8 mouse cellular contexts compared by ENCODE assay signal in genomic region chr17:31519344-31519945, GRCm38 (mm10). TPM values are rescaled to one million over a fixed set of nuclear protein-coding genes. Genes with fewer than 3 reads are reported as not detected.
DNase-seq lines count a peak whose midpoint lies in the region; ATAC-seq and TF ChIP-seq lines count a peak whose summit lies in the region.

No protein-coding gene starts in this region.

- H3K4me2 ChIP-seq in lung, embryonic 14.5 days, result peak overlapping the region; percentile 71
- H3K4me2 ChIP-seq in embryonic facial prominence, embryonic 13.5 days, result peak overlapping the region; percentile 73
- peak overlapping the region; percentile 77; the same call in 1 of the 2 replicates for H3K4me2 ChIP-seq in limb, embryonic 11.5 days (ENCODE audit: low read depth, severe bottlenecking)

- H3K9ac ChIP-seq in lung, embryonic 14.5 days, result no peak overlapping the region
- 0 out of 2 replicates have a peak overlapping the region, but pooled peaks have one; percentile 21 for H3K9ac ChIP-seq in embryonic facial prominence, embryonic 13.5 days
- H3K9ac ChIP-seq in limb, embryonic 11.5 days (ENCODE audit: low read length), result no peak overlapping the region

- peak; percentile 6; the same call in 1 of the 2 replicates for TF ChIP-seq CTCF in lung, embryonic 14.5 days (IDR thresholded peaks at IDR 0.05; ENCODE audit: low read depth)
- no peak for TF ChIP-seq CTCF in small intestine, adult 2 months (IDR thresholded peaks at IDR 0.05; ENCODE audit: extremely low read depth, insufficient read length, insufficient replicate concordance, low read depth, low read length)

- peak; percentile 66 for ATAC-seq in lung, embryonic 14.5 days (ENCODE audit: insufficient read depth)
- ATAC-seq in embryonic facial prominence, embryonic 13.5 days (ENCODE audit: insufficient number of reproducible peaks, insufficient read depth, low FRiP score, low TSS enrichment, low read depth), result peak; percentile 23; the same call in 1 of the 2 replicates
- ATAC-seq in limb, embryonic 11.5 days (ENCODE audit: insufficient number of reproducible peaks, low FRiP score, low TSS enrichment, low read depth), result peak; percentile 55; the same call in 1 of the 2 replicates

- 2% methylated on average over 7 of the region's 7 CpGs for WGBS in lung, embryonic 14.5 days
- WGBS in embryonic facial prominence, embryonic 13.5 days, result 3% methylated on average over 7 of the region's 7 CpGs
- WGBS in limb, embryonic 11.5 days, result 2% methylated on average over 7 of the region's 7 CpGs
- 2% methylated on average over 7 of the region's 7 CpGs for WGBS in small intestine, adult 2 months

- H3K36me3 ChIP-seq in lung, embryonic 14.5 days (ENCODE audit: insufficient read depth), result peaks cover 19% of the 10 kb centered on the region
- H3K36me3 ChIP-seq in embryonic facial prominence, embryonic 13.5 days, result peaks cover 13% of the 10 kb centered on the region
- peaks cover 5% of the 10 kb centered on the region; the same call in 1 of the 2 replicates for H3K36me3 ChIP-seq in limb, embryonic 11.5 days (ENCODE audit: control insufficient read depth, insufficient read depth, low read length)
- H3K36me3 ChIP-seq in small intestine, adult 2 months (ENCODE audit: control insufficient read depth, insufficient read depth, low read length), result peaks cover 12% of the 10 kb centered on the region

- H3K4me3 ChIP-seq in lung, embryonic 14.5 days (ENCODE audit: low read depth, low read length), result peak overlapping the region; percentile 79
- peak overlapping the region; percentile 84 for H3K4me3 ChIP-seq in embryonic facial prominence, embryonic 13.5 days
- H3K4me3 ChIP-seq in limb, embryonic 11.5 days (ENCODE audit: low read depth, low read length), result peak overlapping the region; percentile 83
- H3K4me3 ChIP-seq in small intestine, adult 2 months (ENCODE audit: low read depth, low read length), result peak overlapping the region; percentile 98

- no peak overlapping the region for H3K27ac ChIP-seq in lung, embryonic 14.5 days (ENCODE audit: low read depth)
- H3K27ac ChIP-seq in embryonic facial prominence, embryonic 13.5 days, result peak overlapping the region; percentile 60; the same call in 1 of the 2 replicates
- no peak overlapping the region for H3K27ac ChIP-seq in limb, embryonic 11.5 days (replicated peaks; ENCODE audit: low read depth, low read length)
- H3K27ac ChIP-seq in small intestine, adult 2 months (ENCODE audit: insufficient read depth, low read depth, low read length), result peak overlapping the region; percentile 86

- no peaks in the 10 kb centered on the region for H3K9me3 ChIP-seq in lung, embryonic 14.5 days (ENCODE audit: low read depth, low read length)
- no peaks in the 10 kb centered on the region for H3K9me3 ChIP-seq in embryonic facial prominence, embryonic 13.5 days
- no peaks in the 10 kb centered on the region for H3K9me3 ChIP-seq in limb, embryonic 11.5 days (ENCODE audit: control insufficient read depth, low read length)

- no peaks in the 10 kb centered on the region for H3K27me3 ChIP-seq in lung, embryonic 14.5 days (ENCODE audit: insufficient read depth, low read length)
- no peaks in the 10 kb centered on the region for H3K27me3 ChIP-seq in embryonic facial prominence, embryonic 13.5 days
- no peaks in the 10 kb centered on the region for H3K27me3 ChIP-seq in limb, embryonic 11.5 days (ENCODE audit: control insufficient read depth, insufficient read depth, low read length)
- H3K27me3 ChIP-seq in small intestine, adult 2 months (ENCODE audit: control insufficient read depth, insufficient read depth, low read length), result no peaks in the 10 kb centered on the region

- no peak for DNase-seq in lung, embryonic 14.5 days
- no peak for DNase-seq in lung, postnatal 25 days (ENCODE audit: low spot score)
- no peak for DNase-seq in limb, embryonic 11.5 days (ENCODE audit: low spot score)
- DNase-seq in thymus, postnatal 36 days, result no peak
- DNase-seq in testis, postnatal 14 days (ENCODE audit: low spot score), result no peak
- no peak for DNase-seq in left cerebral cortex, postnatal 36 days (ENCODE audit: low spot score in 2 of 2)

- H3K4me1 ChIP-seq in lung, embryonic 14.5 days (ENCODE audit: insufficient read depth), result peaks cover 5% of the 10 kb centered on the region
- H3K4me1 ChIP-seq in embryonic facial prominence, embryonic 13.5 days, result peaks cover 23% of the 10 kb centered on the region
- H3K4me1 ChIP-seq in limb, embryonic 11.5 days (ENCODE audit: control insufficient read depth, insufficient read depth, low read length), result peaks cover 5% of the 10 kb centered on the region; the same call in 1 of the 2 replicates
- peaks cover 4% of the 10 kb centered on the region for H3K4me1 ChIP-seq in small intestine, adult 2 months (ENCODE audit: control insufficient read depth, insufficient read depth, insufficient read length, low read length)

- TF ChIP-seq POLR2A in small intestine, adult 2 months (IDR thresholded peaks at IDR 0.05; ENCODE audit: low read depth, low read length), result no peak

- intact Hi-C loops in left cerebral cortex, postnatal 36 days (cut with DNase I), result no loop called here

RNA-seq across cellular contexts. Expression of gene Wdr4, which starts 0.3 kb away (rescaled TPM):
- 40.5 and 46.3 TPM in 2 replicates for polyA plus RNA-seq in lung, embryonic 14.5 days (2014; fragmentation: Nextera tagmentation; extraction: Ambion mirVana)
- polyA plus RNA-seq in embryonic facial prominence, embryonic 13.5 days (2015; fragmentation: Nextera tagmentation; extraction: Ambion mirVana), result 35.7 and 39.0 TPM in 2 replicates
- 42.4 and 43.6 TPM in 2 replicates for polyA plus RNA-seq in limb, embryonic 11.5 days (2014; fragmentation: Nextera tagmentation; extraction: Ambion mirVana)
- polyA plus RNA-seq in small intestine, adult 2 months (2012; rRNA removed), result 13.5 and 25.4 TPM in 2 replicates
- total RNA-seq in left cerebral cortex, postnatal 36 days (2021), result 10 to 100 TPM; 23.9 to 28.2 TPM

RNA-seq across cellular contexts. Expression of gene Ndufv3, which starts 0.5 kb away (rescaled TPM):
- 238 and 257 TPM in 2 replicates for polyA plus RNA-seq in lung, embryonic 14.5 days (2014; fragmentation: Nextera tagmentation; extraction: Ambion mirVana)
- 237 and 238 TPM in 2 replicates for polyA plus RNA-seq in embryonic facial prominence, embryonic 13.5 days (2015; fragmentation: Nextera tagmentation; extraction: Ambion mirVana)
- 201 and 210 TPM in 2 replicates for polyA plus RNA-seq in limb, embryonic 11.5 days (2014; fragmentation: Nextera tagmentation; extraction: Ambion mirVana)
- 156 and 168 TPM in 2 replicates for polyA plus RNA-seq in small intestine, adult 2 months (2012; rRNA removed)
- 100 to 1,000 TPM; 231 to 260 TPM for total RNA-seq in left cerebral cortex, postnatal 36 days (2021)

RNA-seq across cellular contexts. Expression of gene Pknox1, which starts 45.1 kb away (rescaled TPM):
- polyA plus RNA-seq in lung, embryonic 14.5 days (2014; fragmentation: Nextera tagmentation; extraction: Ambion mirVana), result 53.3 and 54.1 TPM in 2 replicates
- polyA plus RNA-seq in embryonic facial prominence, embryonic 13.5 days (2015; fragmentation: Nextera tagmentation; extraction: Ambion mirVana), result 26.5 and 27.8 TPM in 2 replicates
- polyA plus RNA-seq in limb, embryonic 11.5 days (2014; fragmentation: Nextera tagmentation; extraction: Ambion mirVana), result 37.9 and 39.7 TPM in 2 replicates
- polyA plus RNA-seq in small intestine, adult 2 months (2012; rRNA removed), result 8.1 and 15.2 TPM in 2 replicates
- total RNA-seq in left cerebral cortex, postnatal 36 days (2021), result 10 to 100 TPM; 13.1 to 17.8 TPM

Comparison
In these comparisons a context has a peak if more than half of its experiments do, and no peak if none do; other contexts are left out.
1. H3K27ac ChIP-seq: peak in embryonic facial prominence, embryonic 13.5 days (single experiment) and small intestine, adult 2 months (single experiment); none in lung, embryonic 14.5 days (single experiment) and limb, embryonic 11.5 days (single experiment).
2. Peak in every context shown above with its lines, with median percentiles within 50 percentile points of each other: ATAC-seq, H3K4me2 ChIP-seq and H3K4me3 ChIP-seq.